Mouse (Mus musculus) stomach, embryonic 15.5 days (tissue): Measurements from ENCODE around the gene Olfr1342. TPM values are rescaled to one million over a fixed set of nuclear protein-coding genes. Genes with fewer than 3 reads are reported as not detected.

Experiments
- ATAC-seq: fragments of 200-750 bp; cut with Nextera tagmentation; 2 replicates; pipeline ENCODE4 v1.8.0; 2017; ENCODE audit warnings: low read depth, moderate number of reproducible peaks, moderate TSS enrichment; ENCODE audit not compliant: insufficient read depth, low FRiP score
- H3K27ac ChIP-seq: fragments of 300-500 bp; sonication (generic); 2 replicates; pipeline ENCODE4 v1.5.1; 2015; ENCODE audit warnings: mild to moderate bottlenecking, inconsistent platforms
- H3K27me3 ChIP-seq: fragments of 300-500 bp; sonication (generic); replicated peaks from 2 replicates; pipeline ENCODE4 v1.6.1; 2015; ENCODE audit warnings: inconsistent platforms
- H3K36me3 ChIP-seq: fragments of 300-500 bp; sonication (generic); 2 replicates; pipeline ENCODE4 v1.6.1; 2015; ENCODE audit warnings: inconsistent platforms
- H3K4me1 ChIP-seq: fragments of 300-500 bp; sonication (generic); 2 replicates; pipeline ENCODE4 v1.6.1; 2015; ENCODE audit warnings: inconsistent platforms
- H3K4me2 ChIP-seq: fragments of 300-500 bp; sonication (generic); 2 replicates; pipeline ENCODE4 v1.6.1; 2015; ENCODE audit warnings: mild to moderate bottlenecking, inconsistent platforms
- H3K4me3 ChIP-seq: fragments of 300-500 bp; sonication (generic); replicated peaks from 2 replicates; pipeline ENCODE4 v1.5.1; 2015; ENCODE audit warnings: inconsistent platforms
- H3K9ac ChIP-seq: fragments of 300-500 bp; sonication (generic); 2 replicates; pipeline ENCODE4 v1.6.1; 2015; ENCODE audit warnings: inconsistent platforms
- H3K9me3 ChIP-seq: fragments of 300-500 bp; sonication (generic); 2 replicates; pipeline ENCODE4 v1.6.1; 2016; ENCODE audit warnings: inconsistent platforms
- whole genome bisulfite sequencing: fragments of 180-500 bp; shearing (Covaris S2); methylation state at CpG from one replicate; pipeline ENCODE4 v1.1.7; 2015; 5-methylcytosine and 5-hydroxymethylcytosine counted together
- polyA plus RNA-seq: library from polyadenylated mRNA; unstranded; fragments of >200 nt; fragmentation: Nextera tagmentation; extraction: Ambion mirVana; gene quantifications from 2 replicates; pipeline ENCODE4 v1.2.1, GENCODE M21; 2015

The Olfr1342 gene
- polyA plus RNA-seq = not detected in 2 replicates

DNA sequence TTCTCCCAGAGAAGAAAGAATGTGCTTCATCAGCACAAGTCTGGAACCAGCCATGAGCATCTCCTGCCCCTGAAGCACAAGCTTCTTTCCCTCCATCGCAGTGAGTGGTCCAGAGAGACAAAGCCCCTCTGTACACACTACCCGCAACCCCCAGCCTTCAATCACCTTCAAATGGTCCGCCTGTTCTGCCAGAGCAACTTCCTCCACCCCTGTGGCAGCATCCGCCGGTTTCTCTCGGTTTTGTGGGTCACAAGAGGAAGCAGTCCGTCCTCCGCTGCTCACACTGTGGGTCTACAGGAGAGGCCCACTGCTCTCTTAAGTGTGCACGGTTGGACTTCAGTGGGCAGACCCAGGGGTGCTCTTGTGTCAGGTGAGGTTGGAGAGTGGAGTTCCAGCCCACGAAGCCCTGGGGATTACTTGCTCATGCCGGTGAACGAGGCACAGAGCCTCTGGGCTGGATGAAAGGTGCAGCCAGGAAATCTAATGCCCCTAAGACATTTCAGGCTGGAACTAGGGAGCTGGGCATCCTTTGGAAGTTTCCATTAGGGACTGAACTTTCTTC lies at the start of gene Olfr1342:
TSS of gene Olfr1342 (minus strand) at position 345 of the 562 bp plus-strand sequence.
- H3K27ac ChIP-seq = no peak within 1 kb of the TSS

DNA sequence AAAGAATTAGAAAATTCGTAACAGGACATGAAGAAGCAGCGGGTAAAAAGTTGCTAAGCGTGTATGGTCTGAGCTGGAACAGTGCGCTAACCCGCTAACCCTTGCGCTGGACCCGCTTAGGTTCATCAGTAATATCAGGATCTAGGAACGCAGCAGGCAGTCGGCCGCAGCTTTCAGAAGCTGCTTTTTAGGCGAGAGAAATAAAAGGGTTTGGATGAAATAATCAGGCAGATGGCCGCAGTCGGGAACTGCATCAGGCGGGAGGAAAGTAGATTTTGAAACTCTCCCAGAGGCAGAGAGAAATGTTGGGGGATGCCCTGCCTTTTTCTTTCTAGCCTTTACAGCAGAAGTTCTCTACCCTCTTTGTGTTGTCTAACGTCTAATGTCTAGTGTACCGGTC lies 49.3 kb upstream of the Olfr1342 start:
- H3K4me1 ChIP-seq = no peaks in the 10 kb centered on the region
- peaks cover 8% of the 10 kb centered on the region for H3K27me3 ChIP-seq
- no peak overlapping the region for H3K27ac ChIP-seq
- no peaks in the 10 kb centered on the region for H3K9me3 ChIP-seq
- ATAC-seq = no peak
- 12% methylated on average over 16 of the region's 16 CpGs for WGBS
- H3K4me2 ChIP-seq = no peak overlapping the region
- H3K4me3 ChIP-seq = no peak overlapping the region
- H3K9ac ChIP-seq = no peak overlapping the region
- no peaks in the 10 kb centered on the region for H3K36me3 ChIP-seq

More for the DNA sequence above, at the start of gene Olfr1342:
- no peak for ATAC-seq
- Histone ChIP-seq H3K27me3 (no peaks in the 10 kb centered on the region), H3K9me3 (no peaks in the 10 kb centered on the region), H3K4me3 (no peak within 1 kb of the TSS), H3K36me3 (no peaks in the 10 kb centered on the region), H3K9ac (no peak within 1 kb of the TSS), H3K4me2 (no peak within 1 kb of the TSS), H3K4me1 (no peaks in the 10 kb centered on the region)
- WGBS = 48% methylated on average over 12 of the region's 12 CpGs

GRCm38 (mm10) chr4:118740988-118741698 lies 48.6 kb upstream of the Olfr1342 start:
- Histone ChIP-seq H3K9ac (no peak overlapping the region), H3K27me3 (peaks cover 8% of the 10 kb centered on the region), H3K9me3 (no peaks in the 10 kb centered on the region), H3K4me2 (no peak overlapping the region), H3K27ac (no peak overlapping the region), H3K36me3 (no peaks in the 10 kb centered on the region), H3K4me1 (no peaks in the 10 kb centered on the region), H3K4me3 (no peak overlapping the region)
- no peak for ATAC-seq
- WGBS = 7% methylated on average over 11 of the region's 11 CpGs

GRCm38 (mm10) chr4:118739574-118739973 lies 47.0 kb upstream of the Olfr1342 start:
- Histone ChIP-seq H3K4me3 (no peak overlapping the region), H3K27ac (no peak overlapping the region), H3K9me3 (no peaks in the 10 kb centered on the region), H3K27me3 (peaks cover 8% of the 10 kb centered on the region), H3K4me2 (no peak overlapping the region), H3K4me1 (no peaks in the 10 kb centered on the region), H3K36me3 (no peaks in the 10 kb centered on the region), H3K9ac (no peak overlapping the region)
- WGBS = 59% methylated on average over 3 of the region's 3 CpGs
- no peak for ATAC-seq

- H3K4me3 ChIP-seq = no peak within 1 kb of the TSS
- H3K9me3 ChIP-seq = no peaks in the 10 kb centered on the region
- WGBS = 100% methylated on average over 1 of the region's 1 CpGs
- no peaks in the 10 kb centered on the region for H3K27me3 ChIP-seq
- H3K36me3 ChIP-seq = no peaks in the 10 kb centered on the region
- H3K9ac ChIP-seq = no peak within 1 kb of the TSS
- H3K4me1 ChIP-seq = no peaks in the 10 kb centered on the region
- no peak for ATAC-seq
- no peak within 1 kb of the TSS for H3K27ac ChIP-seq
- no peak within 1 kb of the TSS for H3K4me2 ChIP-seq
Observed at GRCm38 (mm10) chr4:118731875-118732274, 39.3 kb upstream of the Olfr1342 start, which contains the start of gene Olfr1339. TSS of gene Olfr1339 (plus strand) at chr4:118732175.

DNA sequence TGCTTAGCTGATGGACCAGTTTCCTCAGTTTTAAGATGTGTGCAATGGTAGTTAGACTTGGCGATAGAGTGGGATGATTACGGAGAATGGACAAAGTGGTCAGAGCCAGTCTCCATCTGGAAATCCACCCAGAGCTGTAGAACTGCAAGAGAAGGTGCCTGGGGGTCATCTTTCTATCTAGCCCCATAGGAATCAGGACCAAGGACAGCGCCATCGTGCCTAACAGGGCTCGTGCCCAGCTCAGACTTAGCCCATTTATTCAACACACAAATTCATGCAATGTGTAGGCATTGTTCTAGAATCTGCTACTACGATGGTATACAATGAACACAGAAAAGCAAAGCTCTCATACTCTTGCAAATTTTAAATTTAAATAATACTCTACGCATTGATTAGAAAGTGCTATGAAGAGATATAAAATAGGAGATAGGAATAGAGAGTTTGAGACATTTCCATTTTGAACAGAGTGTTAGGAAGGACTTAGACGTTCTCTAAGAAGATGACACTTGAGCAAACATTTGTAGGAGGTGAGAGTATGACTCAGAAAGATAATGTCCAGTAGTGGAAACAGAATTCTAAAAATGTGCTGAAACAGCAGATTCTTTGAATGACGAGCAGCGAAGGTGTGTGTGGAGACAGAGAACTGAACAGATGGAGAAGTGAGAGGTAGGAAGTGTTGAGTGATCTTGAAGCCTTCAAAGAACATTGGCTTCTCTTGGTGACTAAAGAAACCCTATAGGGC lies 29.4 kb upstream of the Olfr1342 start:
- Histone ChIP-seq H3K4me3 (no peak overlapping the region), H3K27ac (no peak overlapping the region), H3K9me3 (no peaks in the 10 kb centered on the region), H3K27me3 (no peaks in the 10 kb centered on the region), H3K9ac (no peak overlapping the region), H3K36me3 (no peaks in the 10 kb centered on the region), H3K4me1 (no peaks in the 10 kb centered on the region), H3K4me2 (no peak overlapping the region)
- no peak for ATAC-seq
- WGBS = 49% methylated on average over 10 of the region's 10 CpGs

GRCm38 (mm10) chr4:118719838-118720237 lies 27.3 kb upstream of the Olfr1342 start, which contains the start of gene Olfr1340:
TSS of gene Olfr1340 (plus strand) at chr4:118720138.
- no peak for ATAC-seq
- H3K4me1 ChIP-seq = no peaks in the 10 kb centered on the region
- H3K9me3 ChIP-seq = no peaks in the 10 kb centered on the region
- no peak within 1 kb of the TSS for H3K9ac ChIP-seq
- no peak within 1 kb of the TSS for H3K4me2 ChIP-seq
- no peak within 1 kb of the TSS for H3K4me3 ChIP-seq
- no peak within 1 kb of the TSS for H3K27ac ChIP-seq
- H3K27me3 ChIP-seq = no peaks in the 10 kb centered on the region
- H3K36me3 ChIP-seq = no peaks in the 10 kb centered on the region

DNA sequence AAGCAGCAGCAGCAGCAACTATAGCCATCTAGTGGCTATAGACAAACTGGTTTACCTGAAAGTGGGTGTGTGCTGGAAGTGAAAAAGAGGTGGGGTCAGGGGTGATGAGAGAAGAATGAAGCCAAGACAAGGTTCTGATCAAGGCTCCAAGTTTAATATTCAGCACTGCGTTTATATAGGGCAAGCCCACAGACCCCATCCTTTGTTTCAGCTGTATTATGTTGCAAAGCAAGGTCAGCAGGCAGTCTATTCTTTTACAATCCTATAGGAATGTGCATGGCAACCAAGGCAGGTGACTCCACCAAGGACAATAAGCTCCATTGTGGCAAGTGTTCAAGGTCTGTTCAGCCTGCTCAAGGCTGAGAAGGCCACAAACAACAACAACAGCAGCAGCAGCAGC lies 19.1 kb upstream of the Olfr1342 start:
- ATAC-seq = no peak
- 52% methylated on average over 1 of the region's 1 CpGs for WGBS
- H3K27ac ChIP-seq = no peak overlapping the region

GRCm38 (mm10) chr4:118708086-118708485 lies 15.5 kb upstream of the Olfr1342 start:
- Histone ChIP-seq H3K27me3 (no peaks in the 10 kb centered on the region), H3K9ac (no peak overlapping the region), H3K9me3 (no peaks in the 10 kb centered on the region), H3K27ac (no peak overlapping the region), H3K4me1 (no peaks in the 10 kb centered on the region), H3K36me3 (no peaks in the 10 kb centered on the region), H3K4me2 (no peak overlapping the region), H3K4me3 (no peak overlapping the region)
- ATAC-seq = no peak
- WGBS = 83% methylated on average over 5 of the region's 5 CpGs

More for the DNA sequence above, 19.1 kb upstream of the Olfr1342 start:
- Histone ChIP-seq H3K4me1 (no peaks in the 10 kb centered on the region), H3K36me3 (no peaks in the 10 kb centered on the region), H3K9me3 (no peaks in the 10 kb centered on the region), H3K4me2 (no peak overlapping the region), H3K4me3 (no peak overlapping the region), H3K27me3 (no peaks in the 10 kb centered on the region), H3K9ac (no peak overlapping the region)

- no peaks in the 10 kb centered on the region for H3K9me3 ChIP-seq
- no peak within 1 kb of the TSS for H3K27ac ChIP-seq
- WGBS = 78% methylated on average over 3 of the region's 3 CpGs
- no peaks in the 10 kb centered on the region for H3K4me1 ChIP-seq
- H3K27me3 ChIP-seq = no peaks in the 10 kb centered on the region
- no peak within 1 kb of the TSS for H3K4me3 ChIP-seq
- H3K4me2 ChIP-seq = no peak within 1 kb of the TSS
- H3K9ac ChIP-seq = no peak within 1 kb of the TSS
- ATAC-seq = no peak
- no peaks in the 10 kb centered on the region for H3K36me3 ChIP-seq
Observed at GRCm38 (mm10) chr4:118703223-118703622, 10.7 kb upstream of the Olfr1342 start, which contains the start of gene Olfr1341. TSS of gene Olfr1341 (plus strand) at chr4:118703523.

DNA sequence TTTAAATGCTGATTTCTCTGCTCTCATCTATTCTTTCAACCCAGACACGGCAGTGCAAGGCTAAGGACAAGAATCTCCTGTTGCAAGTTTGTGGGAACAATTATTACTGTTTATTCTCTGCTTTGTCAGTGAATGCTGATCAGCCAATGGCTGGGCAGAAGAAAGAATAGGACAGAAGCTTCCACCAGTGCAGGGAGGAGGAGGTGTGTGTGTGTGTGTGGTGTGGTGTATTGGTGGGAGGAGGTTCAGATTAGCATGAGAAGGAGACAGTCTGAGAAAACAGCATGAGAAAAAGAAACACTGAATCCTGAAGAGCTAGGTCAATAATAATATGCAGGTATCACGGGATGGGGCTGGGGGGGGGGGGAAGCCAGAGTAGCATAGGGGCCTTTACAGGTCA lies 1.3 kb upstream of the Olfr1342 start:
- no peak overlapping the region for H3K9ac ChIP-seq
- H3K9me3 ChIP-seq = no peaks in the 10 kb centered on the region
- no peak for ATAC-seq
- no peaks in the 10 kb centered on the region for H3K4me1 ChIP-seq
- no peak overlapping the region for H3K4me3 ChIP-seq
- 36% methylated on average over 2 of the region's 2 CpGs for WGBS
- H3K36me3 ChIP-seq = no peaks in the 10 kb centered on the region
- no peak overlapping the region for H3K4me2 ChIP-seq
- no peaks in the 10 kb centered on the region for H3K27me3 ChIP-seq
- H3K27ac ChIP-seq = no peak overlapping the region

- no peak; the same call in 1 of the 2 replicates for ATAC-seq
- Histone ChIP-seq H3K4me3 (no peak overlapping the region), H3K4me1 (no peaks in the 10 kb centered on the region), H3K9me3 (no peaks in the 10 kb centered on the region), H3K4me2 (no peak overlapping the region), H3K9ac (no peak overlapping the region), H3K27me3 (no peaks in the 10 kb centered on the region), H3K36me3 (no peaks in the 10 kb centered on the region), H3K27ac (no peak overlapping the region)
- 33% methylated on average over 2 of the region's 2 CpGs for WGBS
Observed at GRCm38 (mm10) chr4:118687086-118687485, 5.5 kb downstream of the Olfr1342 start.
